Mouse (Mus musculus): ENCODE measurements around the gene Zfp870.
A peak's percentile ranks its signal among the peaks of the same experiment; 100 is the strongest.
"Not testable (repeated sequence)": the region's sequence is repeated elsewhere in the genome, so short reads cannot be mapped to it uniquely, and the experiment has no call there.

Zfp870 gene

GRCm38 (mm10) chr17:32871483-32871882, 20.0 kb downstream of the Zfp870 start:
- no peak for DNase-seq (ENCODE audit: low spot score)

- not testable (repeated sequence) for DNase-seq (ENCODE audit: low spot score)
Observed at GRCm38 (mm10) chr17:32867266-32867665, 24.2 kb downstream of the Zfp870 start.

- not testable (repeated sequence) for DNase-seq (ENCODE audit: low spot score)
Observed at GRCm38 (mm10) chr17:32856713-32857112, 34.7 kb downstream of the Zfp870 start.

- DNase-seq (ENCODE audit: low spot score) = no peak
Observed at GRCm38 (mm10) chr17:32851581-32851980, 39.9 kb downstream of the Zfp870 start.

- no peak for DNase-seq (ENCODE audit: low spot score)
Observed at GRCm38 (mm10) chr17:32841388-32841787, 50.1 kb downstream of the Zfp870 start.

- no peak for DNase-seq (ENCODE audit: low spot score)
Observed at GRCm38 (mm10) chr17:32839083-32839802, 52.2 kb downstream of the Zfp870 start.

GRCm38 (mm10) chr17:32830418-32830782, 61.0 kb downstream of the Zfp870 start:
- no peak for DNase-seq (ENCODE audit: low spot score)

- DNase-seq (ENCODE audit: low spot score) = peak; percentile 30
Observed at GRCm38 (mm10) chr17:32829540-32830417, 61.7 kb downstream of the Zfp870 start, which contains the start of gene Zfp799. Gene Zfp799 (minus strand): TSS chr17:32830261.
